Mouse (Mus musculus): ENCODE measurements around the gene Pcsk4.

- TF ChIP-seq POLR2A (IDR thresholded peaks at IDR 0.05; ENCODE audit: insufficient read depth, low read depth, low read length) (no peak), CTCF (IDR thresholded peaks at IDR 0.05) (no peak)
These were observed 36.4 kb upstream of the Pcsk4 start for GRCm38 (mm10) chr10:80365736-80366135.
